11 mouse cellular contexts compared by ENCODE assay signal in the genomic region with DNA sequence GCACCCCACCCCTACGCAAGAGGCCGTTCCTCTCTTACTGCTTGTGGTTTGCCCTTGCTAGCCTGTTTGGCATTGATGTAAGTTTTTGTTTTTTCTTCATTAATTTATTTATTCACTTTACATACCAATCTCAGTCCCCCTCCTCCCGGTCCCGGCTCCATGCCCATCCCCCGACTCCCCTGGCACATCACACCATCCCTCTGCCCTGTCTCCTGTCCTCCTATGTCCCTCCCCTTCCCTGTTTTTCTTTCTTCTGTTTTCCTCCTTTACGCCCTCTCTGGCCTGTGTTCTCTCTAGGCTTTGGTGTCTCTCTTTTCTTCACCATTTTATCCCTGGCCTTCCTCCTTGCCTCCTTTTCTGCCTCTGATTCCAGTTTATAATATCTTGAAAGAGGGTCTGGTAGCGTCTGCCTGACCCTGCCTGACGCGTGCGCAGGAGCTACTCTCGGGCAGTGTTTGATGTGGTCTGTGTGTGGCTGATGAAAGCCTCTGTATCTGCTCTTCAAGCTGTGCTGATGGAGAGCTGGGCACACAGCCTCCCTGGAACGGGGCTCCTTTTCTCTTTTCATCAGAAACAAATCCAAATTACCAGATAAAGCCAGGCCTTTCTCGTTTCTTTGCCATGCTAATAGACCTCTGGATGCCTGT.
A peak's percentile ranks its signal among the peaks of the same experiment; 100 is the strongest.
DNase-seq lines count a peak whose midpoint lies in the region; ATAC-seq lines count a peak whose summit lies in the region.
"Had no signal": no experiment of that assay in that cellular context is flagged by ENCODE, and none has a peak within 500 bp of the region (broad histone marks: within the 10 kb centered on the region; RNA-seq: fewer than 3 reads in every experiment).

No protein-coding gene starts in this region.

- H3K27me3 ChIP-seq in heart, embryonic 10.5 days (ENCODE audit: insufficient read depth, poor library complexity, severe bottlenecking) = peaks cover 56% of the 10 kb centered on the region
- H3K27me3 ChIP-seq in midbrain, embryonic 11.5 days (ENCODE audit: control insufficient read depth, insufficient read depth, low read length) = no peaks in the 10 kb centered on the region
- no peaks in the 10 kb centered on the region for H3K27me3 ChIP-seq in intestine, embryonic 16.5 days (replicated peaks; ENCODE audit: control insufficient read depth, insufficient read depth, low read length)
- H3K27me3 ChIP-seq: intestine, embryonic 15.5 days; lung, embryonic 15.5 days had no signal

- H3K9me3 ChIP-seq in heart, embryonic 10.5 days = no peaks in the 10 kb centered on the region
- no peaks in the 10 kb centered on the region for H3K9me3 ChIP-seq in midbrain, embryonic 11.5 days (ENCODE audit: control insufficient read depth, low read length)
- no peaks in the 10 kb centered on the region for H3K9me3 ChIP-seq in intestine, embryonic 16.5 days (ENCODE audit: control insufficient read depth, low read length)
- H3K9me3 ChIP-seq: G1E; intestine, embryonic 15.5 days; lung, embryonic 15.5 days had no signal

- no peaks in the 10 kb centered on the region for H3K36me3 ChIP-seq in heart, embryonic 10.5 days
- H3K36me3 ChIP-seq in midbrain, embryonic 11.5 days (ENCODE audit: control insufficient read depth, insufficient read depth, low read length) = no peaks in the 10 kb centered on the region
- no peaks in the 10 kb centered on the region for H3K36me3 ChIP-seq in intestine, embryonic 16.5 days (ENCODE audit: control insufficient read depth, insufficient read depth, low read length)
- H3K36me3 ChIP-seq: G1E; intestine, embryonic 15.5 days; lung, embryonic 15.5 days had no signal

- peak overlapping the region; percentile 42 for H3K4me3 ChIP-seq in heart, embryonic 10.5 days
- no peak overlapping the region for H3K4me3 ChIP-seq in midbrain, embryonic 11.5 days (ENCODE audit: low read depth, low read length)
- H3K4me3 ChIP-seq in intestine, embryonic 16.5 days (ENCODE audit: low read length) = no peak overlapping the region
- H3K4me3 ChIP-seq: intestine, embryonic 15.5 days; lung, embryonic 15.5 days had no signal

- H3K4me2 ChIP-seq in midbrain, embryonic 11.5 days = no peak overlapping the region
- H3K4me2 ChIP-seq in intestine, embryonic 16.5 days (ENCODE audit: low read depth, low read length) = no peak overlapping the region
- H3K4me2 ChIP-seq: intestine, embryonic 15.5 days; lung, embryonic 15.5 days had no signal

- no peak for DNase-seq in heart, embryonic 10.5 days (ENCODE audit: low spot score)
- DNase-seq in heart, adult 8-10 months (ENCODE audit: low spot score) = no peak
- DNase-seq in CD8-positive naive resting alpha-beta T cell, adult 2 months (ENCODE audit: low read depth in 2 of 2, low spot score in 2 of 2) = peak; percentile 11 to 21
- peak; percentile 58 for DNase-seq in embryo, embryonic 11 days
- peak; percentile 84 for DNase-seq in midbrain, embryonic 11.5 days (ENCODE audit: low spot score, missing footprints)
- no peak for DNase-seq in urinary bladder, adult 18-20 months (ENCODE audit: low spot score in 2 of 2)
- no peak for DNase-seq in right cerebral cortex, postnatal 25 days

- 17% methylated on average over 13 of the region's 13 CpGs for WGBS in heart, embryonic 10.5 days
- 21% methylated on average over 13 of the region's 13 CpGs for WGBS in midbrain, embryonic 11.5 days
- 42% methylated on average over 13 of the region's 13 CpGs for WGBS in intestine, embryonic 16.5 days

- peak; percentile 73 for ATAC-seq in midbrain, embryonic 11.5 days (ENCODE audit: low FRiP score)
- ATAC-seq in intestine, embryonic 16.5 days = no peak
- ATAC-seq: intestine, embryonic 15.5 days had no signal

- peaks cover 15% of the 10 kb centered on the region for H3K4me1 ChIP-seq in heart, embryonic 10.5 days
- peaks cover 10% of the 10 kb centered on the region for H3K4me1 ChIP-seq in midbrain, embryonic 11.5 days (ENCODE audit: control insufficient read depth, insufficient read depth, low read length)
- H3K4me1 ChIP-seq in intestine, embryonic 16.5 days (ENCODE audit: control insufficient read depth, insufficient read depth, low read length) = no peaks in the 10 kb centered on the region
- H3K4me1 ChIP-seq: intestine, embryonic 15.5 days had no signal

- H3K9ac ChIP-seq in midbrain, embryonic 11.5 days (ENCODE audit: low read length) = peak overlapping the region; percentile 22; the same call in 1 of the 2 replicates
- no peak overlapping the region for H3K9ac ChIP-seq in intestine, embryonic 16.5 days (ENCODE audit: low read depth, low read length)
- H3K9ac ChIP-seq: intestine, embryonic 15.5 days; lung, embryonic 15.5 days had no signal

- peak overlapping the region; percentile 59; the same call in 1 of the 2 replicates for H3K27ac ChIP-seq in heart, embryonic 10.5 days
- no peak overlapping the region for H3K27ac ChIP-seq in midbrain, embryonic 11.5 days (ENCODE audit: low read depth, low read length)
- H3K27ac ChIP-seq in intestine, embryonic 16.5 days (ENCODE audit: low read length) = no peak overlapping the region
- H3K27ac ChIP-seq: intestine, embryonic 15.5 days; lung, embryonic 15.5 days had no signal

Comparison
In these comparisons a context has a peak if more than half of its experiments do, and no peak if none do; other contexts are left out.
1. DNase-seq: peak in CD8-positive naive resting alpha-beta T cell, adult 2 months (2 of 2), embryo, embryonic 11 days (single experiment) and midbrain, embryonic 11.5 days (single experiment); none in heart, embryonic 10.5 days (single experiment), heart, adult 8-10 months (single experiment), urinary bladder, adult 18-20 months (0 of 2) and right cerebral cortex, postnatal 25 days (single experiment).